Mouse (Mus musculus): Measurements from ENCODE around the gene Gdpd5.
A peak's percentile ranks its signal among the peaks of the same experiment; 100 is the strongest.
"Not testable (repeated sequence)": the region's sequence is repeated elsewhere in the genome, so short reads cannot be mapped to it uniquely, and the experiment has no call there.

Gdpd5 gene

GRCm38 (mm10) chr7:99365069-99365468 is 16.1 kb upstream of the Gdpd5 start:
- peak; percentile 67 for DNase-seq (ENCODE audit: low read depth, low spot score)

GRCm38 (mm10) chr7:99366716-99367115 is 14.5 kb upstream of the Gdpd5 start:
- DNase-seq (ENCODE audit: low read depth, low spot score) = no peak

GRCm38 (mm10) chr7:99374325-99374724 is 6.9 kb upstream of the Gdpd5 start:
- DNase-seq (ENCODE audit: low read depth, low spot score) = not testable (repeated sequence)

GRCm38 (mm10) chr7:99375455-99375854 is 5.8 kb upstream of the Gdpd5 start:
- no peak for DNase-seq (ENCODE audit: low read depth, low spot score)

- no peak for DNase-seq (ENCODE audit: low read depth, low spot score)
Observed at GRCm38 (mm10) chr7:99378870-99379269, 2.3 kb upstream of the Gdpd5 start.

- no peak for DNase-seq (ENCODE audit: low read depth, low spot score)
Observed at GRCm38 (mm10) chr7:99380491-99381213, 562 bp upstream of the Gdpd5 start.

- DNase-seq (ENCODE audit: low read depth, low spot score) = no peak
Observed at GRCm38 (mm10) chr7:99382088-99383000, 1.1 kb downstream of the Gdpd5 start.

GRCm38 (mm10) chr7:99383246-99383645 is 2.0 kb downstream of the Gdpd5 start:
- DNase-seq (ENCODE audit: low read depth, low spot score) = no peak

GRCm38 (mm10) chr7:99384101-99384611 is 2.9 kb downstream of the Gdpd5 start:
- DNase-seq (ENCODE audit: low read depth, low spot score) = no peak

GRCm38 (mm10) chr7:99386030-99386429 is 4.8 kb downstream of the Gdpd5 start:
- no peak for DNase-seq (ENCODE audit: low read depth, low spot score)

GRCm38 (mm10) chr7:99386811-99387210 is 5.6 kb downstream of the Gdpd5 start:
- no peak for DNase-seq (ENCODE audit: low read depth, low spot score)

GRCm38 (mm10) chr7:99387356-99387755 is 6.1 kb downstream of the Gdpd5 start:
- no peak for DNase-seq (ENCODE audit: low read depth, low spot score)

GRCm38 (mm10) chr7:99390559-99390958 is 9.3 kb downstream of the Gdpd5 start:
- DNase-seq (ENCODE audit: low read depth, low spot score) = no peak

- no peak for DNase-seq (ENCODE audit: low read depth, low spot score)
Observed at GRCm38 (mm10) chr7:99392696-99393095, 11.5 kb downstream of the Gdpd5 start.

- no peak for DNase-seq (ENCODE audit: low read depth, low spot score)
Observed at GRCm38 (mm10) chr7:99393711-99394325, 12.6 kb downstream of the Gdpd5 start.

- DNase-seq (ENCODE audit: low read depth, low spot score) = no peak
Observed at GRCm38 (mm10) chr7:99395385-99395784, 14.2 kb downstream of the Gdpd5 start.

- DNase-seq (ENCODE audit: low read depth, low spot score) = no peak
Observed at GRCm38 (mm10) chr7:99395908-99396616, 14.8 kb downstream of the Gdpd5 start.

GRCm38 (mm10) chr7:99396994-99397659 is 15.9 kb downstream of the Gdpd5 start:
- no peak for DNase-seq (ENCODE audit: low read depth, low spot score)

GRCm38 (mm10) chr7:99401373-99401772 is 20.2 kb downstream of the Gdpd5 start:
- DNase-seq (ENCODE audit: low read depth, low spot score) = no peak

- no peak for DNase-seq (ENCODE audit: low read depth, low spot score)
Observed at GRCm38 (mm10) chr7:99402477-99402876, 21.3 kb downstream of the Gdpd5 start.

GRCm38 (mm10) chr7:99403254-99403653 is 22.0 kb downstream of the Gdpd5 start:
- no peak for DNase-seq (ENCODE audit: low read depth, low spot score)

Measured in retina, postnatal 7 days (tissue).